Mouse (Mus musculus) heart, postnatal 10 days (tissue): Measurements from ENCODE around the gene Urb2. TPM values are rescaled to one million over a fixed set of nuclear protein-coding genes. Genes with fewer than 3 reads are reported as not detected.
"Not testable (repeated sequence)": the region's sequence is repeated elsewhere in the genome, so short reads cannot be mapped to it uniquely, and the experiment has no call there.

Source experiments
- DNase-seq, 2 experiments: peaks; one replicate each; pipeline ENCODE4 v3.0.0; 2021
- intact Hi-C: fragments of 180-260 bp; cut with DNase I; formaldehyde crosslinking; loops from one replicate; pipeline ENCODE4 v1.15.1; 2025
- total RNA-seq, 2 experiments: library from RNA; stranded (reverse); gene quantifications; 2 replicates each; pipeline ENCODE4 v1.2.3; 2021

Gene Urb2
- total RNA-seq, 2 experiments from 2014 or later: 7.0 to 8.6 TPM

GRCm38 (mm10) chr8:124011989-124012586 is 9.2 kb upstream of the Urb2 start:
- intact Hi-C loops: no loop called here
- no peak for DNase-seq

GRCm38 (mm10) chr8:124014299-124014698 is 7.0 kb upstream of the Urb2 start:
- intact Hi-C loops, DNase-seq: not testable (repeated sequence)

- DNase-seq: no peak
- intact Hi-C loops: no loop called here
Measured at GRCm38 (mm10) chr8:124014751-124015150, 6.6 kb upstream of the Urb2 start.

DNA sequence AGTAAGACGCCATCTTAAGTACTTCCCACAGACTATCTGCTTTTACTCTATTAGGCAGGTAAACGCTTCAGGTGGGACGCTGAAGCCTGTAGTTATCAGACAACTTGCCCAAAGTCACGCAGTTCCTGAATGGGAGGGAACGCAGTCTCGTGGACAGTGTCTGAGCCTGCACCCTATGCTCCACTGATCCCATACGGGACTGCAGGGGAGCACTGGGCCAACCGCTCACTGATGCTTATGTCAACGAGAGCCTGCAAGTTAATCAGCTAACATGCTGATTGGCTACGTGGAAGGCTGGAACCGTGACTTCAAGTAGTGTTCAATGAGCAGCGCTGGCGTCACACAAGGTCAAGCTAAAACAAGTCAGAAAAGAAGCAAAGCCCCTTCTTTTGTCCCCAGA is 1.5 kb upstream of the Urb2 start:
- intact Hi-C loops: loop anchor here (2.0 kb wide), 2 partner anchors 37 to 71 kb away; partner anchors contain the start of genes Abcb10 and Nup133
- peak; percentile 25 to 30 for DNase-seq

GRCm38 (mm10) chr8:124020439-124021236 is 670 bp upstream of the Urb2 start:
- peak; percentile 65 to 67 for DNase-seq

GRCm38 (mm10) chr8:124026265-124026664 is 5.0 kb downstream of the Urb2 start:
- DNase-seq, intact Hi-C loops: not testable (repeated sequence)

More at GRCm38 (mm10) chr8:124020439-124021236, 670 bp upstream of the Urb2 start:
- intact Hi-C loops: loop anchor here (2.0 kb wide), 2 partner anchors 38 to 72 kb away; partner anchors contain the start of genes Abcb10 and Nup133

DNA sequence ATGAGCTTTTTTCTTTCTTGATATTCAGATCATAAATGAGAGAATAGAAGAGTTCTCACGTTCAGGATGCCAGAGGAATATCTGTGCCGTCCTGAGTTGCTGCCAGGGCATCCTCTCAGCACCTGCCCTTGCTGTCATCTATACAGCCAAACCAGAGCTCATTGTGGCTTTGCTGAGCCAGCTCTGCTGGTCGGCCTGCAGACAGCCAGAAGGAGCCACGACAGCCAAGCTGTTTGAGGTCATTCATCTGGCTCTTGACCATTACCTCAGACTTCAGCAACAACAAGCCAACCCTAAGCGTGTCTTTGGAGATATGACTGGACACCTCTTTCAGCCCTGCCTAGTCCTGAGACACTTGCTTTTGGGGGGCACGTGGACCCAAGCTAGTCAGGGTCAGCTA is 6.5 kb downstream of the Urb2 start:
- DNase-seq: no peak
- intact Hi-C loops: no loop called here

DNA sequence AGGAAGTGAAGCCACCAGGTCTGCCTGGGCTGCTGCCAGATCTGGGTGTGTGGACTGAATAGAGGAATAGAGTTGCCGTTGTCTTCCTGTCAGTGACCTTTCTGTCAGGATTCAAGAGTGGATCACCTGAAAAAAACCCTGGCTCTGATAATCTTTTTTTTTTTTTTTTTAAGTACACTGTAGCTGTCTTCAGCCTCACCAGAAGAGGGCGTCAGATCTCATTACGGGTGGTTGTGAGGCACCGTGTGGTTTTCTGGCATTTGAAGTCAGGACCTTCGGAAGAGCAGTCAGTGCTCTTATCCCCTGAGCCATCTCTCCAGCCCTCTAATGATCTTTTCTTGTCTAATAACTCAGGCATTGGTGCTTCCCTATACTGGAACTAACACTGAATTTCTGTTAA is 12.1 kb downstream of the Urb2 start:
- no peak for DNase-seq
- intact Hi-C loops: no loop called here

- no peak for DNase-seq
- intact Hi-C loops: no loop called here
Measured at GRCm38 (mm10) chr8:124038121-124038520, 16.8 kb downstream of the Urb2 start.

DNA sequence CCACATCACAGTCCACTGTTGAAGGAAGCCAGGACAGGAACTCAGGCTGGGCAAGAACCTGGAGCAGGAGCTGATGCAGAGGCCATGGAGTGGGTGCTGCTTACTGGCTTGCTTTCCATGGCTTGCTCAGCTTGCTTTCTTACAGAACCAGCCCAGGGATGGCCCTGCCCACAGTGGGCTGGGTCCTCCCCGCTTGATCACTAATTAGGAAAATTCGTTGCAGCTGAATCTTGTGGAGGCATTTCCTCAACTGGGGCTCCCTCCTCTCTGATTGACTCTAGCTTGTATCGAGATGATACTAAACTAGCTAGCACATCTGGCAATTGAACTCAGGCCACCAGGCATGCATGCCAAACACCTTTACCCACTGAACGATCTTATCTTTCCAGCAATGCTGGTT is 18.0 kb downstream of the Urb2 start:
- intact Hi-C loops: no loop called here

DNA sequence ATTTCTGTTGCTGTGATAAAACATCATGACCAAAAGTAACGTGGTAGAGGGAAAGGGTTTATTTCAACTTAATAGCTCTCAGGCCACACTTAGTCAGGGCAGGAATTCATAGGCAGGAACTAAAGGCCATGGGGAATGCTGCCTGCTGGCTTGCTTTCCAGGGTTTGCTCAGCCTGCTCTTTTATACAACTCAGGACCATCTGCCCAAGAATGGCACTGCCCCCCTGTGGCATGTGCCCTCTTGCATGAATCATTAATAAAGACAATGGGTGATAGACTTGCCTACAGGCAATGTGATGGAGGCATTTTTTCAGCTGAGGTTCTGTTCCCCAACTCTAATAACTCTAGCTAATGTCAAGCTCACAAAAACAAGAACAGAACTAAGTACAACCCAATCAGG is 20.9 kb downstream of the Urb2 start:
- DNase-seq: no peak
- intact Hi-C loops: no loop called here

More for the DNA sequence above, 18.0 kb downstream of the Urb2 start:
- no peak for DNase-seq

DNA sequence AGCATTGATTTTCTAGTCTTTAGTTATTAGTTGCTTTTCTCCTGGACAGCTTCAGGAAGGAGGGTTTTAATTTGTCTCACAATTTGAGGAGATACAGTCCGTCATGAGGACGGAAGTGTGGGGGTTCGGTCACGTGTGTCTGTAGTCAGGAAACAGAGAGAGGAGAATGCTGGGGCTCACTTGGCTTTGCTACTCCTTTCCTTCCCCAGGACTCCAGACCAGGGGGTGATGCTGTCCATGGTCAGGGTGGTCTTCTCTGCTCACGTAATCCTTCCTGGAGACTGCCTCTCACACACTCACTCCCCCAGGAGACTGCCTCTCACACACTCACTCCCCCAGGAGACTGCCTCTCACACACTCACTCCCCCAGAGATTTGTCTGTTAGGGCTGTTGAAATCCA is 23.1 kb downstream of the Urb2 start:
- DNase-seq: no peak
- intact Hi-C loops: no loop called here

DNA sequence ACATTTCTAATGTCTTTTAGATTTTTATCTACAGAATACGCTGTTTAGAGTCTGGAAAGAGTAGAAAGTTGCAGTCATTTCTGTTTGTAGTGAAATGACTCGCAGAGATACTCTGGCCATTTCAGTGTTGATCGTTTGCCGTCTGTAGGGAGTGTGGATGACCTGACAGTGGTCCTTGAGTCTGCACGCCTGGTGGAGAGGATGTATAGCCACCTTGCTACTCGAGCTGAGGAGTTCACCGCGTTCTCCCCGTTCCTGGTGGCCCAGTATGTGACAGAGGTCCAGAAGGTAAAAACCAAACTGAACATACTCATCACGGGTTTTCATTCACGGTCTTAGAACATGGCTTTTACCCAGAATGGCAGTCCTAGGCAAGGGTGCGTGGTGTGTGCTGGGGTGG is 23.6 kb downstream of the Urb2 start:
- intact Hi-C loops: no loop called here
- no peak for DNase-seq

- intact Hi-C loops: no loop called here
- DNase-seq: no peak
Measured at GRCm38 (mm10) chr8:124045856-124046255, 24.5 kb downstream of the Urb2 start.

- DNase-seq: peak; percentile 80 to 88
- intact Hi-C loops: loop anchor here (1.0 to 5.0 kb wide), 3 partner anchors 180 to 297 kb away; partner anchors contain the start of gene Galnt2
Measured at GRCm38 (mm10) chr8:124052110-124052509, 30.8 kb downstream of the Urb2 start.

DNA sequence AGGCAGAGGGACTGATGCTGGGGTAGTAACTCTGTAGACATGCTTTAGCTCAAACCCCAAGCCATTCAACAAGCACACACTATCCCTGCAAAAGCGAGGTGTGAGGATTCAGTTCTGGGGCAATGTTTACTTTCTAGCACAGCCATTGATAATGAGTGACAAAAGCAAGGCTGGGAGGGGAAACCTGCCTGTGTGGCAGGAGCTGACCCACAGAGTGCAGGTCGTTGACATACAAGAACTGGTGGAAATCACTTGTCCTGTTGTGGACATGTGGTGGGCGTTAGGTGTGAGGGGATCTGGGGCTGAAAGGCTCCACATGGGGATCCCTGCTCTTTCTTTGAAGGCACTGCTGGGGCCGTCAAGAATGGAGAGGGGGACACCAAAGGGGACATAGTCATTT is 31.3 kb downstream of the Urb2 start:
- intact Hi-C loops: loop anchor here (1.0 to 5.0 kb wide), 3 partner anchors 180 to 297 kb away; partner anchors contain the start of gene Galnt2
- no peak for DNase-seq

DNA sequence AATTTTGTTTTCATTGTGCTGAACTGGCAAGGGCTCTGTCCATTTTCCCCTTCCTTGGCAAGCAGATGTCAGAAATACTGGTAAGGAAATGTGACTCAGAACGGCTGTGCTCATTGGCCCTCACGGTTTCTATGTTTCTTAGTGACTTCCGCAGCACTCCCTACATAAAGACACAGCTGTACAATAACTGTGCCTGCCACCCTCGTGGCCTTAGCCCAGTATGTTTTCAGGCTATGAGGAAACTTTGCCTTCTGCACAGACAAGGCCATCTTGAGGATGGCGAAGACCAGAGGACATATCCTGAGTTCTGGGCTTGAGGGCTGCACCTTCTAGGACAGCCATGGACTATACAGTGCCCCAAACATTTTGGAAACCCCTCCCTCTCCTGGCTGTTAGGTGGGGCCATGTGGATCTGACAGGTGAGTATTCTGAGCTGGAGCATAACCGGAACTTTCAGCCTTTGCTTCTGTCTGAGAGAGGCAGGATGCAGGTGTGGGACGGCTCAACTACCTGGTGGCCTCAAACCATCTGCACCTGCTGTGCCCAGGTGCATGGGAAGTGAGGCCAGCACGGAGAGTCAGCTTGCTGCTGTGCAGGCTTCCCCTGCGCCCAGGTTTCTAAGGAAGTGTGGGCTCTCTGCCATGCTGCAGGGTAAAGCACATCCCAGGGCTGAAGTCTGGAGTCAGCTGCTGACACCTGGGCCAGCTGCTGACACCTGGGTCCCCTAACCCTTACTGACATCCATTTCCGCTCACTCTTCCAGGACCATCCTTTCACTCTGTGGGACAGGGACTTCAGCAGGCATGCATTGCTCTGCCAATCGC is 35.7 kb downstream of the Urb2 start:
- intact Hi-C loops: no loop called here
- DNase-seq: no peak

DNA sequence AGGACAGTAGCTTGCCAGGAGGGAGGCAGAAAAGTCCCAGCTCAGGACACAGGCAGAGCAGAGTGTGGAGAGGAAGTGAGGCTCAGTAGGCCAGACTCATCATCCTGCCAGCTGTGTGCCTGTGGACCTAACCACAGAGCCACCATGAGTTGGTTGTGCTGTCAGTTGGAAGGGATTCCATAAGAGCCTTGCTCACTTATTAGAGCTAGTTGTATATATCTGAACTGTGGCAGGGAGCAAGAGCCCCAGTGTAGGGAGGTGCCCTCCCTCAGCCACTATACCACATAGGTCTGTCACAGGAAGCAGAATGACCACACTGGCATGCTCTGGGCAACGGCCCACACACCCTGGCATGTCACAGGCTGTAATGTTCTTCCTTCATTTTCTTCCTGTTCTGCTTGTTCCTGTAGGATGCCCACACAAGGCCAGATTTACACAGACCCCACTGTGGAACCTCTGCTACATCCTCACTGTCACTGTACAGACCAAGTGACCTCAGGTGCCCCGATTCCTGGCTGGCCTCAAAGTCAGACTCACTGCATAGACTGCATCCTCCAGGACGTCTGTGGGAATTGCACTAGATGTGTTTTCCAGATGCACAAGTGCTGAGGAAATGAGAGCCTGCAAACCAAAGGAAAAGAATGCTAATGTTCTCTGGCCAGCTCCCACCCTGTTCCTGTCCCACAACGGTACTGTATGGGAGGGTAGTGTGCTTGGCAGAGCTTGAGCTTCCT is 45.2 kb downstream of the Urb2 start:
- DNase-seq: peak; percentile 65
- intact Hi-C loops: no loop called here

- intact Hi-C loops: no loop called here
- no peak for DNase-seq
Measured at GRCm38 (mm10) chr8:124067059-124067750, 45.9 kb downstream of the Urb2 start.
